ENCODE assay signal across 11 mouse cellular contexts in genomic region chrX:36456031-36456430, GRCm38 (mm10). TPM values are rescaled to one million over a fixed set of nuclear protein-coding genes. Genes with fewer than 3 reads are reported as not detected.
DNase-seq lines count a peak whose midpoint lies in the region; ATAC-seq and TF ChIP-seq lines count a peak whose summit lies in the region.
"Had no signal": no experiment of that assay in that cellular context is flagged by ENCODE, and none has a peak within 500 bp of the region (broad histone marks: within the 10 kb centered on the region; RNA-seq: fewer than 3 reads in every experiment).

No protein-coding gene starts in this region.

- no peaks in the 10 kb centered on the region for H3K36me3 ChIP-seq in ES-Bruce4 (ENCODE audit: control insufficient read depth, insufficient read depth, low read length, poor library complexity, severe bottlenecking)

- intact Hi-C loops in left cerebral cortex, postnatal 10 days (cut with DNase I), result no loop called here

- H3K9me3 ChIP-seq in ES-Bruce4 (replicated peaks; ENCODE audit: control insufficient read depth, insufficient read depth, low read length, poor library complexity, severe bottlenecking), result no peaks in the 10 kb centered on the region

- no peak for TF ChIP-seq POLR2A in ES-Bruce4 (IDR thresholded peaks at IDR 0.05; ENCODE audit: insufficient read depth, low read length)

- TF ChIP-seq EP300 in ES-Bruce4 (IDR thresholded peaks at IDR 0.05; ENCODE audit: insufficient read depth, low read depth, low read length), result no peak

- DNase-seq in cerebellum, adult 8-10 months, result peak; percentile 18
- no peak for DNase-seq in cerebellum, adult 11-12 months
- DNase-seq in left cerebral cortex, adult 18-20 months (ENCODE audit: low spot score in 2 of 2), result peak; percentile 1 to 25
- no peak for DNase-seq in left cerebral cortex, postnatal 10 days (ENCODE audit: extremely low spot score in 1 of 2, low spot score in 2 of 2)
- DNase-seq in embryo, embryonic 11 days, result peak; percentile 15
- peak; percentile 14 for DNase-seq in lung, postnatal 25 days (ENCODE audit: low spot score)

- no peak overlapping the region for H3K27ac ChIP-seq in ES-Bruce4 (ENCODE audit: insufficient read depth, low read length)

- no peak for ATAC-seq in activated CD4-positive, CD25-positive, alpha-beta regulatory T cell, adult 4 months

- no peaks in the 10 kb centered on the region for H3K4me1 ChIP-seq in ES-Bruce4 (ENCODE audit: control insufficient read depth, insufficient read depth, low read length)

- peak; percentile 4 for TF ChIP-seq CTCF in ES-Bruce4 (IDR thresholded peaks at IDR 0.05; ENCODE audit: low read depth, low read length)

- H3K4me3 ChIP-seq in ES-Bruce4 (ENCODE audit: low read depth, low read length), result no peak overlapping the region
- H3K4me3 ChIP-seq: erythroblast, embryonic 14.5 days had no signal

- H3K27me3 ChIP-seq in ES-Bruce4 (ENCODE audit: control insufficient read depth, insufficient read depth, low read length, poor library complexity, severe bottlenecking), result no peaks in the 10 kb centered on the region

- H3K9ac ChIP-seq in ES-Bruce4 (ENCODE audit: low read depth, poor library complexity, severe bottlenecking), result no peak overlapping the region

RNA-seq across cellular contexts. Expression of gene Gm14569, which starts 35.6 kb away (rescaled TPM):
- under 1 TPM in 1 of 2 experiments, not detected in 1; 0.58 TPM for total RNA-seq in left cerebral cortex, adult 18-20 months (2021)
- under 1 TPM; 0.28 to 0.39 TPM for total RNA-seq in left cerebral cortex, postnatal 10 days (2021)
- not detected in 2 replicates for polyA plus RNA-seq in ES-Bruce4 (2011; ENCODE audit: insufficient read depth, insufficient read length, low read depth, missing spikeins)
- polyA plus RNA-seq in activated CD4-positive, CD25-positive, alpha-beta regulatory T cell, adult 4 months (2017; shearing (Covaris generic)), result not detected
- total RNA-seq: neutrophil, adult 5-6 weeks had no signal
- polyA plus RNA-seq: erythroblast, embryonic 14.5 days had no signal

RNA-seq across cellular contexts. Expression of gene Gm6268, which starts 55.0 kb away (rescaled TPM):
- not detected for total RNA-seq in left cerebral cortex, adult 18-20 months (2021)
- not detected for total RNA-seq in left cerebral cortex, postnatal 10 days (2021)
- not detected in 2 replicates for polyA plus RNA-seq in ES-Bruce4 (2011; ENCODE audit: insufficient read depth, insufficient read length, low read depth, missing spikeins)
- not detected for polyA plus RNA-seq in activated CD4-positive, CD25-positive, alpha-beta regulatory T cell, adult 4 months (2017; shearing (Covaris generic))
- total RNA-seq: left cerebral cortex, postnatal 14 days; neutrophil, adult 5-6 weeks had no signal
- polyA plus RNA-seq: erythroblast, embryonic 14.5 days had no signal

Comparison
In these comparisons a context has a peak if more than half of its experiments do, and no peak if none do; other contexts are left out.
1. DNase-seq: peak in cerebellum, adult 8-10 months (single experiment), left cerebral cortex, adult 18-20 months (2 of 2), embryo, embryonic 11 days (single experiment) and lung, postnatal 25 days (single experiment); none in cerebellum, adult 11-12 months (single experiment) and left cerebral cortex, postnatal 10 days (0 of 2).